Mouse (Mus musculus) fibroblast of lung, adult 2 months (primary cell): Measurements from ENCODE around the gene Msi2.

ENCODE experiments used
- DNase-seq: peaks from one replicate; pipeline ENCODE4 v3.0.0-alpha.2; 2011; ENCODE audit warnings: low read depth

Msi2 gene

GRCm38 (mm10) chr11:88359736-88360135 lies 358.6 kb downstream of the Msi2 start:
- no peak for DNase-seq

GRCm38 (mm10) chr11:88357325-88357724 lies 361.0 kb downstream of the Msi2 start:
- no peak for DNase-seq

GRCm38 (mm10) chr11:88356598-88357290 lies 361.6 kb downstream of the Msi2 start:
- DNase-seq: peak; percentile 63

GRCm38 (mm10) chr11:88356016-88356415 lies 362.3 kb downstream of the Msi2 start:
- no peak for DNase-seq

GRCm38 (mm10) chr11:88354771-88355170 lies 363.5 kb downstream of the Msi2 start:
- no peak for DNase-seq

GRCm38 (mm10) chr11:88351722-88352473 lies 366.4 kb downstream of the Msi2 start:
- DNase-seq: no peak

GRCm38 (mm10) chr11:88348690-88349089 lies 369.6 kb downstream of the Msi2 start:
- no peak for DNase-seq

- DNase-seq: no peak
Observed at GRCm38 (mm10) chr11:88348056-88348455, 370.3 kb downstream of the Msi2 start.

- no peak for DNase-seq
Observed at GRCm38 (mm10) chr11:88346066-88346465, 372.2 kb downstream of the Msi2 start.

GRCm38 (mm10) chr11:88337926-88338325 lies 380.4 kb downstream of the Msi2 start:
- DNase-seq: no peak

GRCm38 (mm10) chr11:88334893-88335292 lies 383.4 kb downstream of the Msi2 start:
- DNase-seq: no peak

- no peak for DNase-seq
Observed at GRCm38 (mm10) chr11:88332309-88332934, 385.9 kb downstream of the Msi2 start.

GRCm38 (mm10) chr11:88331722-88332121 lies 386.6 kb downstream of the Msi2 start:
- no peak for DNase-seq

- DNase-seq: no peak
Observed at GRCm38 (mm10) chr11:88330799-88331198, 387.5 kb downstream of the Msi2 start.

GRCm38 (mm10) chr11:88328813-88329595 lies 389.3 kb downstream of the Msi2 start:
- DNase-seq: no peak

GRCm38 (mm10) chr11:88327016-88327415 lies 391.3 kb downstream of the Msi2 start:
- DNase-seq: no peak

GRCm38 (mm10) chr11:88318850-88319249 lies 399.5 kb downstream of the Msi2 start:
- DNase-seq: no peak

GRCm38 (mm10) chr11:88315393-88315792 lies 402.9 kb downstream of the Msi2 start:
- DNase-seq: no peak

GRCm38 (mm10) chr11:88314471-88314870 lies 403.8 kb downstream of the Msi2 start:
- no peak for DNase-seq

GRCm38 (mm10) chr11:88313512-88313911 lies 404.8 kb downstream of the Msi2 start:
- no peak for DNase-seq

- DNase-seq: no peak
Observed at GRCm38 (mm10) chr11:88311606-88312005, 406.7 kb downstream of the Msi2 start.

- no peak for DNase-seq
Observed at GRCm38 (mm10) chr11:88310773-88311172, 407.5 kb downstream of the Msi2 start.
